Mouse (Mus musculus): ENCODE results near the gene Scn4a.

Scn4a gene

GRCm38 (mm10) chr11:106272644-106273310 is 80.3 kb downstream of the Scn4a start, which contains the start of gene Smarcd2:
Smarcd2 (minus strand) TSS chr11:106272972.
- peak; percentile 99 for DNase-seq (ENCODE audit: low read depth, low spot score)

- no peak for DNase-seq (ENCODE audit: low read depth, low spot score)
Observed at GRCm38 (mm10) chr11:106271794-106272643, 81.1 kb downstream of the Scn4a start.

- no peak for DNase-seq (ENCODE audit: low read depth, low spot score)
Observed at GRCm38 (mm10) chr11:106271131-106271793, 81.8 kb downstream of the Scn4a start.

- DNase-seq (ENCODE audit: low read depth, low spot score): peak; percentile 48
Observed at GRCm38 (mm10) chr11:106269060-106269431, 84.0 kb downstream of the Scn4a start.

Data from A20 (cell line).